Mouse (Mus musculus) left cerebral cortex, adult 18-20 months (tissue): Measurements from ENCODE around the gene Tmem140. TPM values are rescaled to one million over a fixed set of nuclear protein-coding genes. Genes with fewer than 3 reads are reported as not detected.

ENCODE experiments used
- DNase-seq, 2 experiments: peaks; one replicate each; pipeline ENCODE4 v3.0.0; 2021 to 2022; ENCODE audit warnings: low spot score in 2 of 2, mixed read lengths in 1 of 2
- long read RNA-seq, 2 experiments: library from polyadenylated mRNA; stranded (forward); transcript quantifications; one replicate each; pipeline ENCODE4 v2.0.0; 2021
- total RNA-seq, 2 experiments: library from RNA; stranded (reverse); gene quantifications; 2 replicates each; pipeline ENCODE4 v1.2.3; 2021

The Tmem140 gene
- 1 to 10 TPM; 3.5 to 4.6 TPM for total RNA-seq
- long read RNA-seq, experiment 1, partial matches to known transcripts, result 0 of 4 reads
- long read RNA-seq, experiment 1, other reads (novel, unspliced or antisense), result 0 of 4 reads
- long read RNA-seq, experiment 2, partial matches to known transcripts, result 0 of 3 reads
- long read RNA-seq, experiment 2, other reads (novel, unspliced or antisense), result 1 of 3 reads

DNA sequence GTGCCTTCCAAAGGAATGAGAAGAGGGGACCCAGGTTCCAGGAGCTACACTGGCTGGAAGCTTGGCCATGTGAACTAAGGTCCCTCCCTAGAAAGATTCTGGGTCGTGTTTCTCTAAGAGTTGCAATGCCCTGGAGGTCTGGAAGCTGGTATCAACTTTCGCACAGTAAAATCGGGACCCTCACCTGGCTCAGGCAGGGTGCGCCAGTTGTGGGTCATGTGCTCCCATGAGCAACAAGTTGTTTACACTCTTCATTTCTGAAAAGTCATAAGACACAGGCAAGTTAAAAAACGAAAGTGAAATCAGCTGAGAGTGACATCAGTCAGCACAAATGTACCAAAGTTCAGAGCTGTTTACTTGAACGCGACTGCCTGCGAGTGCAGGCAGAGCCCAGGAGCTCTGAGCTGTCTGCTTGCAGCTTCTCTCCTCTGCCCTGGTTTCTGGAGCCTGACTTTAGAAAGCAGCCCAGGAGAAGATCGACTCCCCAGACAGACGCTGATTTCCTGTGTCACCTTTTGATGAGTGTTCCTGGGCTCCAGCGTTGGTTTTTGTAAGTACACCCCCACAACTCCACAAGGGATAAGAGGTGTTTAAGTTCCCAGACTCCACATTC, at the start of gene Tmem140:
TSS of gene Tmem140 (plus strand) at position 356 of the 613 bp plus-strand sequence.
- no peak for DNase-seq

- DNase-seq, result peak; percentile 4 to 6
Observed at GRCm38 (mm10) chr6:34824406-34824805, 38.5 kb upstream of the Tmem140 start.

- DNase-seq, result peak; percentile 36 to 59
Observed at GRCm38 (mm10) chr6:34832352-34832751, 30.6 kb upstream of the Tmem140 start.

DNA sequence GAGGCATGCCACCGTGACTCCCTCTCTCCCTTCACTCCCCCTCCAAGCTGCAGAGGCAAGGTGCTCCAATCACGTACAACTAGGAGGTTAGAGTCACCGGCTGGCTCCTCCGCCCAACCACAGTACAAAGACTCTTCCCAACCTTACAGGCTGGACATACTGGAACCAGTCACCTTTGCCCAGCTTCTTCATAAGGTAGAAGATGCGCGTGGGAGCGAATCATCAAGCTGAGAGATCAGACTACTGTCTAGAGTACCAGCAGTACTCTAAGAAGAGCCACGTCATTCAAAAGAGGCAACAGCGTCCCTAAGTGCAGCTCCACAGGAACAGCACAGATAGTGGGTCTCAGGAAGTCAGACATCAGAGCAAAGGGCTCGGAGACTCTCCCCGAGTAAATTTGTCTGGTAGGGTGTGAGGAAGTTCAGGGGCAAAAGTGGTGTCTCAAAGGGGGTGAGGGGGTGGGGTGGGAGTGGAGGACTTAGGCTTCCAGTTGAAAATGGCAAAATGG, 1.3 kb upstream of the Tmem140 start:
- no peak for DNase-seq

GRCm38 (mm10) chr6:34862381-34862780, 565 bp upstream of the Tmem140 start:
- no peak for DNase-seq

DNA sequence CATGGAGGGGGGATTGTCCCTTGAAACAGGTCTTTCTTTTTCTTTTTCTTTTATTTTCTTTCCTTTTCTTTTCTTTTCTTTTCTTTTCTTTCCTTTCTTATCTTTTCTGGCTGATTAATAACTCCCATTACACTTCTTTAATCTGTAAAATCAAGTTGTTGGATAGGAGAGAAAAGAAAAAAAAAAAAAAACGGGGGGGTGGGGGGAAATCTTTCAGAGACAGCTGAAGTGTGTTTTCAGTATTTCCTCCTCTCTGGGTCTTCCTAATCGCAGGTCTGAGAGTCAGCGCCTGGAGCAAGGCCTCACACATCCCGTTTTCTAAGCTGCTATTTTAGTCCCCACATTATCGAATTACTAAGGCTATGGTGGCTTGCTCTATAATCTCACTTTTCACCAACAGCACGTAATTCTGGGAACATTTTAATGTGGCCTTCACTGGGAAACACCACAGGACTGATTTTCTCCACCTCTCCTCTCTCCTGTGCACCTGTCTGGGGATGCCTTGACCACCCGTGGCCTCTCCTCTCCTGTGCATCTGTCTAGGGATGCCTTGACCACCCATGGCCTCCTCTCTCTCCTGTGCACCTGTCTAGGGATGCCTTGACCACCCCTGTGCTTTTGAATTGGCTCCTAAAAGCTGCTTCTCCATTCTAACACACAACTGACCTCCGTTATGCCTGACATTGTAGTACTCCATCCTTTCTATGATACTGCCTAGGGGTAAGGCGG, 1.0 kb downstream of the Tmem140 start:
- no peak for DNase-seq

DNA sequence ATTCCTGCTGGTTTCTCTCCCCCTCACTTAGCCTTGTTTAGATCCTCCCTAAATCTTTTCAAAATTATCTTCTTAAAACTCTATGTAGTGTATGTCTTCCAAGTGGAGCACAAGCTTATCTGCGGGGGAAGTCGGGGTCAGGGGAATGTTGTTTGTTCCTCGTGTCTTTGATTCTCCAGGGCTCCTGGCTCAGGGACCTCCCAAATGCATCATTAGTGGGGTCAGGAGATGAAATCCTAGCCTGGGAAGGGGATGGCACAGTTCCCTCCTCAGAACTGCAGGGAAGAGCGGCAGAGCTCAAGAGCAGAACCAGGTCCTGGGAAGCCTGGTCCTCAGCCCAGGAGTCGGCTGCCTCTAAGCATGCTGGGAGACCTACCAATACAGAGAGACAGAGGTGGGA, 2.3 kb downstream of the Tmem140 start:
- DNase-seq, result no peak

GRCm38 (mm10) chr6:34865711-34866593, 3.0 kb downstream of the Tmem140 start:
- DNase-seq, result no peak

DNA sequence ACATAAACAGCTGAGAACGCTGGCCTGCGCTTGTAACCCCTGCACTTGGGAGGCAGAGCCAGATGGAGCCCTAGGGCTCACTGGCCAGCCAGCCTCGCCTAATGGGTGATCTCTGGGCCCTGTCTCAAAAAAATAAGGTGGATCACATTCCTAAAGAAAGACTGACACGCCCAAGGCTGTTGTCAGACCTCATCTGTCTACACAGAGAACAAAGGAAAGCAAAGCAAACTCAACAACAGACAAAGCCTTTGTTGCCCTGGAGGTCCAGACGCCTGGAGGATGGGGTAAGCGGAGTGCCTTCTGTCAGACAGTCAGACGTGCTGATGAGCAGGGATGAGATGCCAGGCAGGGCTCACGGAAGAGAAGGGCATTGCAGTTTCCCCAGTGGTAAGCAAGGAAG, 3.8 kb downstream of the Tmem140 start:
- no peak for DNase-seq

DNA sequence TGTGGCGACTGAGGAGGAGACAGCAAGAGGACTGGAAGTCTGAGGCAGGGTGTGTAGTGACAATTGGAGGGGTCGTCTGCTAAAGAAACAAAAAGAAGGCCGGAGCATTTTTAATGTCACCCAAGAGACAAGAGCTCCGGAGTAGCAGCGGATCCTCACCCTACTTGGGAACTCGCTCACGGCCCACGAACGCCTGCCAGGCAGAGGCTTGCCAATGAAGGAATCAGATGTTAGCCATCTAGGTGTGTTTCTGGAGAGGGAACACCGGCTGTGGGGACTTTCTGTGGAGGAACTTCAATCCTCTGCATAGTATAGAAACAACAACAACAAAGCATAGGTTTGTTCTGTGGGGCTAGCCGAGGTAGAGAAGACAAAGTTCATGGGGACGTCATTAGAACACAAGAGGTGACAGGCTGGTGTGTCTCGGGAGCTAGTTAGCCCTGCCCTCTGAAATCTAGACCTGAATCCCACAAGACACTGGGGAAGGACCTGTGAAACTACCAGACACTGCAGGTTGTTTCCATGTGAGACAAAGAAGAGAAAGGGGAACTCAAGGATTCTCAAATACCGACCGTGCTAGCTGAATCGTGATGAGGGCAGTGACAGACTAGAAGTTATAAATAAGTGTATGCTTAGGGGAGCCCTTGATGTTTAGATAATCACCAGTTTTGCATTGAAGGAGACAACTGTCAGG, 4.5 kb downstream of the Tmem140 start:
- DNase-seq, result no peak

- DNase-seq, result no peak
Observed at GRCm38 (mm10) chr6:34867995-34868350, 5.0 kb downstream of the Tmem140 start.

DNA sequence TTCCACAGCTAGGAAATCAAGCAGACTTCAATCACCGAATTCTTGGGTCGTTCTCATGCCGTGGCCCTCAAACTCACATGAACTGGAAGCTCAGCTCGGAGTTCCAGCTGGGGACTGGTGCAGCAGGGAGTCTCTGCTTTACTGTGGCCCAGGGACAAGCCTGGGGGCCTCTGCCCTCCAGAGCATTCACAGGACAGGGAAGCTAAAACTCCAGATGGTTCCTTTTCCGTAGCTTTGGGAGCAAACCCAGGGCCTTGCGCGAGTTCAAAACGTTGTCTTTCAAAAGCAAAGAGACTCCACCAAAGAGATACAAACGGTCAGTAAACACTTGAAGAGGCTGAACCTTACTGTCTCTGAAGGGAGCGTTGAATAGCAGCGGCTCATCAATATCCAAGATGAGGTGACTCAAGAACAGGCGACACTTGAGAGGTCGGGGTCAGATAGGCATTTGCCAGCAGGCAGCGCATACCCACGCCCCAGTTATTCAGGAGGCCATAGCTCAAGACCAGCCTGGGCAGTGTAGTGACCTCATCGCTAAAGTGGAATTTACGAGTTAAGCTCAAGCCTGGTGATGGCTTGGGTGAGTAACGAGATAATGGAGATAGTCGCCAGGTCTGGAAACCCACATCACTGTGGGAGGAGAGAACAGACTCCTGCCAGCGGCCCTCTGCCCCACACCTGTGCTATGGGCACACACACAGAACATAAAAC, 5.7 kb downstream of the Tmem140 start:
- no peak for DNase-seq

GRCm38 (mm10) chr6:34869225-34869915, 6.4 kb downstream of the Tmem140 start:
- DNase-seq, result no peak

DNA sequence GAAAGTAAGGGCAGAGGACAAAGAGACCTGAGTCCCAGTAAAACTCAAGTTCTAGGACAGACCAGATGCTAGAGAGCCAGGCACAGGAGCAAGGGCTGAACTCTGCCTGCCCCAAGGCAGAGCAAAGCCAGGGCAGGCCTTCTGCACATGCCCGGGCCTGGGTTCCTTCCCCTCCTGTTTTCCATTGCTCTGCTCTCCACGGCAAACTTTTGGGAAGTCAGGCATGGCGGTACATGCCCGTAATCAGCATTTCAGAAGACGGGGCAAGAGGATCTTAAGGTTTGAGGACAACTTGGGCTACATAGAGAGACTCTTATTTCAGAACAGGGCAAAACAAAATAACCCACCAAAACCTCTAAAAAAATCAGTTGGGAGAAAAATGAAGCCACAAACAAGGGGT, 7.2 kb downstream of the Tmem140 start:
- no peak for DNase-seq

GRCm38 (mm10) chr6:34870724-34871123, 7.8 kb downstream of the Tmem140 start:
- DNase-seq, result no peak

- DNase-seq, result no peak
Observed at GRCm38 (mm10) chr6:34871929-34872328, 9.0 kb downstream of the Tmem140 start.

DNA sequence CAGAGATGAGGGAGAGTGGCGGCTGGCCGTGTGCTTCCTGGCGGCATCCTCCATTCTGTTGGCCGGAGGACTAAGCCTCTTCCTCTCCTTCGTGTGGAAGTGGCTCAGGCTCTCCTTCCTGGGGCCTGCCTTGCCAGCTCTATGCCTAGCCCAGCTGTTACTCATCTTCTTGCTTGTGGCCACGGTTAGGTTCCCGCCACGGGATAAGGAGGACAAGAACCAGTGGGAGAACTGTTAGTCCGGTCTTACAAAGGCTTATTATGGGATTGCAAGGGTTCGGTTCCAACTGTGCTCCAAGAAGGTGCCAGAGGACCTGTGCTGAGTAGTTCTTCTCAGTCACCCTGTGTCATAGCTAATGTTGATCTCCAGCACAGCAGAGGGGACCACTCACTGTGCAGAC, 9.9 kb downstream of the Tmem140 start:
- DNase-seq, result no peak

- DNase-seq, result no peak
Observed at GRCm38 (mm10) chr6:34874101-34874921, 11.4 kb downstream of the Tmem140 start.
